Mouse (Mus musculus) heart, embryonic 14.5 days (tissue): ENCODE data around the gene Tmem115. TPM values are rescaled to one million over a fixed set of nuclear protein-coding genes. Genes with fewer than 3 reads are reported as not detected.
"Not testable (repeated sequence)": the region's sequence is repeated elsewhere in the genome, so short reads cannot be mapped to it uniquely, and the experiment has no call there.

Source experiments
- ATAC-seq: fragments of 200-750 bp; cut with Nextera tagmentation; 2 replicates; pipeline ENCODE4 v1.8.0; 2017; ENCODE audit warnings: low read depth, moderate TSS enrichment; ENCODE audit not compliant: insufficient number of reproducible peaks, insufficient read depth, low FRiP score
- H3K27ac ChIP-seq, 2 experiments: fragments of 200-500 bp in 1 of 2; fragments of 300-500 bp in 1 of 2; sonication (generic) in 1 of 2; replicated peaks in 1 of 2; 2 replicates each; pipeline ENCODE4 v1.5.1; 2012 to 2014; ENCODE audit warnings: low read depth in 2 of 2, low read length in 2 of 2, control low read depth in 1 of 2, mild to moderate bottlenecking in 1 of 2, mixed read lengths in 1 of 2; ENCODE audit not compliant: control insufficient read depth in 1 of 2, insufficient read depth in 1 of 2
- H3K27me3 ChIP-seq: fragments of 300-500 bp; sonication (generic); 2 replicates; pipeline ENCODE4 v1.6.1; 2014; ENCODE audit warnings: mild to moderate bottlenecking, low read length, control low read depth; ENCODE audit not compliant: control insufficient read depth, insufficient read depth
- H3K36me3 ChIP-seq: fragments of 300-500 bp; sonication (generic); 2 replicates; pipeline ENCODE4 v1.6.1; 2014; ENCODE audit warnings: mild to moderate bottlenecking, control low read depth, low read length, mixed read lengths; ENCODE audit not compliant: control insufficient read depth, insufficient read depth
- H3K4me1 ChIP-seq, 2 experiments: fragments of 200-500 bp in 1 of 2; fragments of 300-500 bp in 1 of 2; sonication (generic) in 1 of 2; 2 replicates each; pipeline ENCODE4 v1.6.1; 2012 to 2014; ENCODE audit warnings: low read length in 2 of 2, control low read depth in 1 of 2, mixed read lengths in 1 of 2; ENCODE audit not compliant: control insufficient read depth in 2 of 2, insufficient read depth in 2 of 2
- H3K4me2 ChIP-seq: fragments of 300-500 bp; sonication (generic); 2 replicates; pipeline ENCODE4 v1.6.1; 2014; ENCODE audit warnings: mild to moderate bottlenecking, low read length
- H3K4me3 ChIP-seq, 2 experiments: fragments of 200-500 bp in 1 of 2; fragments of 300-500 bp in 1 of 2; sonication (generic) in 1 of 2; 2 replicates each; pipeline ENCODE4 v1.5.1; 2012 to 2014; ENCODE audit warnings: low read length in 2 of 2, mild to moderate bottlenecking in 2 of 2, control low read depth in 1 of 2, low read depth in 1 of 2, moderate library complexity in 1 of 2; ENCODE audit not compliant: control insufficient read depth in 1 of 2, insufficient read depth in 1 of 2
- H3K9ac ChIP-seq: fragments of 300-500 bp; sonication (generic); 2 replicates; pipeline ENCODE4 v1.6.1; 2014; ENCODE audit warnings: mild to moderate bottlenecking, low read length
- H3K9me3 ChIP-seq: fragments of 300-500 bp; sonication (generic); 2 replicates; pipeline ENCODE4 v1.6.1; 2016; ENCODE audit warnings: low read length, control low read depth; ENCODE audit not compliant: control insufficient read depth
- WGBS: fragments of 180-500 bp; shearing (Covaris S2); extraction: QIAGEN DNeasy Blood & Tissue Kit; methylation state at CpG from one replicate; pipeline ENCODE4 v1.1.7; 2014; 5-methylcytosine and 5-hydroxymethylcytosine counted together
- polyA plus RNA-seq: library from polyadenylated mRNA; unstranded; fragments of >200 nt; fragmentation: Nextera tagmentation; extraction: Ambion mirVana; gene quantifications from 2 replicates; pipeline ENCODE4 v1.2.1, GENCODE M21; 2014

Gene Tmem115
- polyA plus RNA-seq, 1 experiment from 2014 or later, result 39.7 TPM

GRCm38 (mm10) chr9:107555701-107556100 is 22.0 kb downstream of the Tmem115 start:
- Histone ChIP-seq H3K27ac (peak overlapping the region; percentile 97 to 99), H3K4me1 (peaks cover 22 to 42% of the 10 kb centered on the region in 2 experiments), H3K4me2 (peak overlapping the region; percentile 96), H3K9ac (peak overlapping the region; percentile 96), H3K9me3 (no peaks in the 10 kb centered on the region), H3K36me3 (peaks cover 44% of the 10 kb centered on the region), H3K27me3 (peaks cover 4% of the 10 kb centered on the region), H3K4me3 (peak overlapping the region; percentile 79 to 87)
- WGBS, result 19% methylated on average over 2 of the region's 2 CpGs
- no peak for ATAC-seq

GRCm38 (mm10) chr9:107556346-107556745 is 22.6 kb downstream of the Tmem115 start:
- peaks cover 50% of the 10 kb centered on the region for H3K36me3 ChIP-seq
- peak overlapping the region; percentile 96 for H3K9ac ChIP-seq

DNA sequence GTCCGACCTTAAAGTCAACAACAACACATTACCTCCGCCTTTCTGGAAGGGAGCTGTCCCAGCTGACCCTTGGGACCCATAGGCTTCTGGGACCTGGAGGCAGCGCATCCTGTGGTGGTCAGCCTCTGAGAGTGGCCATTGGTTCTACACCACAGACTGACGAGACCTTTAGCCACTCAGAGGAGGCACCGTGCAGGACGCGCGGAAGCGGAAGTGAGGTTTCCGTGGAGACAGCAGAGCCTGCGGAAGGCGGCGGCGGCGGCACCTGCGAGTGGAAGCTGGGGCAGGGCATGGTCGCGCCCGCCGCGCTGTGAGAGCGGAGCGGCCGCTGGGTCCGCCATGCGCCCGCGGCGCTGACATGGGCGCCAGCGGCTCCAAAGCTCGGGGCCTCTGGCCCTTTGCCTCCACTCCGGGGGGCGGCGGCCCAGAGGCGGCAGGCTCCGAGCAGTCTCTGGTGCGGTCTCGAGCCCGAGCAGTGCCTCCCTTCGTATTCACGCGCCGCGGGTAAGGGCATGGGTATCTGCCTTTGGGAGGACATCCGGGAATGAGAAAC is 29.4 kb downstream of the Tmem115 start, which contains the start of gene Tusc2:
Gene Tusc2 (plus strand): TSS at position 227 of the 553 bp plus-strand sequence.
- under 1% methylated on average over 46 of the region's 46 CpGs for WGBS
- no peaks in the 10 kb centered on the region for H3K27me3 ChIP-seq

More at GRCm38 (mm10) chr9:107556346-107556745, 22.6 kb downstream of the Tmem115 start:
- peak overlapping the region in 1 of 2 experiments; percentile 99; a peak in 1 of 4 replicates for H3K27ac ChIP-seq
- H3K4me3 ChIP-seq, result peak overlapping the region; percentile 22 to 79
- no peaks in the 10 kb centered on the region for H3K9me3 ChIP-seq
- no peak for ATAC-seq
- H3K4me1 ChIP-seq, result peaks cover 17 to 36% of the 10 kb centered on the region in 2 experiments
- WGBS, result 56% methylated on average over 3 of the region's 3 CpGs
- peak overlapping the region; percentile 96 for H3K4me2 ChIP-seq
- no peaks in the 10 kb centered on the region for H3K27me3 ChIP-seq

DNA sequence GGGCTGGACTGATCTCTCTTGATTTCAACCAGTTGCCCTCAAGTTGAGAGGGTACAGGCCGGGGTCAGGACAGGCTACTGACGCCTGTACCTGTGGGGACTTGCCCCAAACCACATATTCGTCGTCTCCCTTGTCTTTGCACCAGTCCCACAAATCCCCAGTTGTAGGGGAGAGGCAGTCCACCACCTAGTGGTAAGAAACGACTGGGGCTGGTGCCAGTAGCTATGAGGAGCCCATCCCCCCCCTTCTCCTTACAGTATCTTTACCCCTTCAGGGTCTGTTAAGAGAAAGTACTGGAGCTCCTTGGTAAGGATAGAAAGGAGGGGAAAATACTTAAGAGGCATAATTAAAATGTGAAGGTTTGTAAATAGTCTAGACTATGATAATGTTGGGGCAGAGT is 31.8 kb downstream of the Tmem115 start:
- not testable (repeated sequence) for H3K9me3 ChIP-seq, H3K27me3 ChIP-seq, H3K4me3 ChIP-seq, H3K9ac ChIP-seq, ATAC-seq
- H3K27ac ChIP-seq, result peak overlapping the region in 1 of 2 experiments; percentile 92; a peak in 2 of 4 replicates
- WGBS, result 47% methylated on average over 5 of the region's 5 CpGs
- H3K36me3 ChIP-seq, result peaks cover 52% of the 10 kb centered on the region
- peak overlapping the region; percentile 21 for H3K4me2 ChIP-seq
- H3K4me1 ChIP-seq, result peaks cover 27 to 50% of the 10 kb centered on the region in 2 experiments

More for the DNA sequence above, 29.4 kb downstream of the Tmem115 start, which contains the start of gene Tusc2:
- Histone ChIP-seq H3K4me1 (peaks cover 17 to 38% of the 10 kb centered on the region in 2 experiments), H3K36me3 (peaks cover 71% of the 10 kb centered on the region), H3K27ac (peak within 1 kb of the TSS; percentile 34 to 69; a peak in 3 of 4 replicates), H3K4me2 (peak within 1 kb of the TSS; percentile 88), H3K4me3 (peak within 1 kb of the TSS; percentile 72 to 75), H3K9ac (peak within 1 kb of the TSS; percentile 86), H3K9me3 (no peaks in the 10 kb centered on the region)
- ATAC-seq, result peak; percentile 83

DNA sequence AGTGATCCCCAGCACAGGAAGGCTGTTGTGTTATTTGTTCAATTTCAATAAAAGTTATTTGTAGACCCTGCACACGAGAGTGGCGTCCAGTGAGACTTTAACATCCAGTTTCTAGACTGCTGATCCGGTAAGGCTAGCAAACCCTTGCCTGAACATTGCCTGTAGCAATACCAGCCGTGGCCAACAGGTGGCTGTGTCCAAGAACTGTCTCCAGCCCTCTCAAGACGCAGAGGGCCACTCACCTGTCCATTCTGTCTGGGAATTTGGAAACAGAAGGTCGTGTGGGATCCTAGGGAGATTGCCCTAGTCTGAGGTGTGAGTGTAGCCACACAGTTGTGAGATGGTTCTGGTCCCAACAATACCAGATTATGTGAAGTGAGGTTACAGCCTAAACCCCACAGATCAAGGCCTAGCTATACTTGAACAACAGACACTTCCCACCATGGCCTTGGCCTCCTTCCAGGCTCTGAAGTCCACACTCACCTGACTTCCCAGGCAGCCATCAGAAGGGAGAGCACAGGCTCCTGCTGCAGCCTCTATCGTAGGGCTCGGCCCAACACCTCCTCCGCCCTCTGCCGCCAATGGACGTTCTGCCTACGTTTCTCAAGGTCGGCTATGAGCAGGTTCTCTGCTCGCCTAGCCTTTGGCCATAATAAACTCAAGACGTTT is 32.4 kb downstream of the Tmem115 start:
- Histone ChIP-seq H3K27me3 (no peaks in the 10 kb centered on the region), H3K4me2 (peak overlapping the region; percentile 97), H3K4me3 (no peak overlapping the region), H3K27ac (peak overlapping the region; percentile 75 to 92), H3K4me1 (peaks cover 33 to 56% of the 10 kb centered on the region in 2 experiments), H3K36me3 (peaks cover 52% of the 10 kb centered on the region), H3K9me3 (no peaks in the 10 kb centered on the region), H3K9ac (0 out of 2 replicates have a peak overlapping the region, but pooled peaks have one; percentile 35)
- no peak for ATAC-seq
- 46% methylated on average over 15 of the region's 15 CpGs for WGBS

GRCm38 (mm10) chr9:107566855-107567254 is 33.1 kb downstream of the Tmem115 start:
- no peaks in the 10 kb centered on the region for H3K9me3 ChIP-seq
- peak; percentile 42; the same call in 1 of the 2 replicates for ATAC-seq
- H3K4me1 ChIP-seq, result peaks cover 38 to 61% of the 10 kb centered on the region in 2 experiments
- 54% methylated on average over 3 of the region's 3 CpGs for WGBS
- no peaks in the 10 kb centered on the region for H3K27me3 ChIP-seq
- H3K36me3 ChIP-seq, result peaks cover 52% of the 10 kb centered on the region
- no peak overlapping the region for H3K4me3 ChIP-seq
- H3K27ac ChIP-seq, result peak overlapping the region; percentile 87 to 92
- no peak overlapping the region for H3K9ac ChIP-seq
- H3K4me2 ChIP-seq, result peak overlapping the region; percentile 97

- Histone ChIP-seq H3K9me3 (no peaks in the 10 kb centered on the region), H3K9ac (peak within 1 kb of the TSS; percentile 92), H3K36me3 (peaks cover 54% of the 10 kb centered on the region), H3K4me3 (peak within 1 kb of the TSS; percentile 77 to 88), H3K27me3 (no peaks in the 10 kb centered on the region), H3K4me1 (peaks cover 38 to 61% of the 10 kb centered on the region in 2 experiments), H3K4me2 (peak within 1 kb of the TSS; percentile 97), H3K27ac (peak within 1 kb of the TSS; percentile 87 to 92)
- ATAC-seq, result no peak
- WGBS, result 8% methylated on average over 18 of the region's 18 CpGs
Measured at GRCm38 (mm10) chr9:107567702-107568319, 34.1 kb downstream of the Tmem115 start, which contains the start of gene Hyal2. Hyal2 (plus strand) TSS chr9:107567945.
